Mouse (Mus musculus) CH12.LX (cell line): ENCODE results near the gene Pold3. TPM values are rescaled to one million over a fixed set of nuclear protein-coding genes. Genes with fewer than 3 reads are reported as not detected.

Experiments
- DNase-seq: peaks from one replicate; pipeline ENCODE4 v3.0.0-alpha.2; 2013; ENCODE audit errors: extremely low read depth
- H3K27ac ChIP-seq: 2 replicates; pipeline ENCODE4 v1.5.1; 2012; ENCODE audit warnings: low read depth, mild to moderate bottlenecking, control low read depth, moderate library complexity; ENCODE audit not compliant: insufficient read depth
- H3K27me3 ChIP-seq: replicated peaks from 2 replicates; pipeline ENCODE3; 2012; ENCODE audit warnings: inconsistent platforms
- H3K36me3 ChIP-seq, 2 experiments: replicated peaks in 1 of 2; 2 replicates each; pipeline versions ENCODE3 to v1.6.1; 2012; ENCODE audit warnings: inconsistent platforms in 1 of 2, low read length in 1 of 2, mild to moderate bottlenecking in 1 of 2, mixed read lengths in 1 of 2, moderate library complexity in 1 of 2; ENCODE audit not compliant: control insufficient read depth in 1 of 2, insufficient read depth in 1 of 2
- H3K4me1 ChIP-seq, 2 experiments: 2 replicates each; pipeline ENCODE4 v1.6.1; 2012; ENCODE audit warnings: inconsistent platforms in 1 of 2, moderate library complexity in 1 of 2; ENCODE audit not compliant: insufficient read depth in 2 of 2, control insufficient read depth in 1 of 2
- H3K4me2 ChIP-seq: 2 replicates; pipeline ENCODE4 v1.6.1; 2012; ENCODE audit warnings: low read depth, mild to moderate bottlenecking, control low read depth; ENCODE audit not compliant: poor library complexity, insufficient read depth, severe bottlenecking
- H3K4me3 ChIP-seq, 3 experiments: fragments of 150-350 bp in 1 of 3; sonication (generic) in 1 of 3; replicated peaks in 1 of 3; 2 replicates each; pipeline versions ENCODE3 to v1.5.1; 2011 to 2012; ENCODE audit warnings: low read depth in 2 of 3, low read length in 2 of 3, mild to moderate bottlenecking in 2 of 3, moderate library complexity in 2 of 3, control low read depth in 1 of 3, improper control_type of control experiment in 1 of 3, inconsistent platforms in 1 of 3, mixed read lengths in 1 of 3; ENCODE audit not compliant: poor library complexity in 1 of 3
- H3K79me2 ChIP-seq: replicated peaks from 2 replicates; pipeline ENCODE4 v1.6.1; 2012; ENCODE audit warnings: mild to moderate bottlenecking, moderate library complexity; ENCODE audit not compliant: control insufficient read depth, poor library complexity, insufficient read depth, severe bottlenecking; ENCODE audit errors: extremely low read depth
- H3K9ac ChIP-seq: 2 replicates; pipeline ENCODE4 v1.6.1; 2012; ENCODE audit warnings: low read depth, mild to moderate bottlenecking, control low read depth, moderate library complexity; ENCODE audit not compliant: insufficient read depth
- H3K9me3 ChIP-seq: replicated peaks from 2 replicates; pipeline ENCODE3; 2012; ENCODE audit warnings: low read length, inconsistent platforms, mixed read lengths
- CHD1 ChIP-seq: IDR thresholded peaks from 2 replicates; pipeline ENCODE4 v1.6.1; 2012; ENCODE audit warnings: low read depth, low read length, improper control_type of control experiment, inconsistent platforms
- CHD2 ChIP-seq: IDR thresholded peaks from 2 replicates; pipeline ENCODE4 v1.6.1; 2011; ENCODE audit warnings: low read length, improper control_type of control experiment
- CTCF ChIP-seq, 2 experiments: IDR thresholded peaks in 1 of 2; conservative IDR thresholded peaks in 1 of 2; 2 replicates each; pipeline ENCODE4 v1.5.1; 2011 to 2012; ENCODE audit warnings: low read depth in 2 of 2, low read length in 2 of 2, improper control_type of control experiment in 1 of 2, inconsistent platforms in 1 of 2, mild to moderate bottlenecking in 1 of 2, moderate library complexity in 1 of 2
- EP300 ChIP-seq: IDR thresholded peaks from 2 replicates; pipeline ENCODE4 v1.6.1; 2011; ENCODE audit warnings: low read length, improper control_type of control experiment
- ETS1 ChIP-seq: conservative IDR thresholded peaks from 2 replicates; pipeline ENCODE4 v1.6.1; 2012; ENCODE audit warnings: low read depth, mild to moderate bottlenecking, inconsistent platforms, low read length, improper control_type of control experiment, moderate library complexity
- HCFC1 ChIP-seq: IDR thresholded peaks from 2 replicates; pipeline ENCODE4 v1.6.1; 2012; ENCODE audit warnings: low read depth, mild to moderate bottlenecking, inconsistent platforms, low read length, improper control_type of control experiment
- JUN ChIP-seq: IDR thresholded peaks from 2 replicates; pipeline ENCODE4 v1.6.1; 2011; ENCODE audit warnings: low read depth, mild to moderate bottlenecking, low read length, improper control_type of control experiment, moderate library complexity; ENCODE audit not compliant: insufficient read depth
- JUND ChIP-seq: conservative IDR thresholded peaks from 2 replicates; pipeline ENCODE4 v1.6.1; 2011; ENCODE audit warnings: low read depth, low read length, improper control_type of control experiment
- MAFK ChIP-seq: IDR thresholded peaks from 2 replicates; pipeline ENCODE4 v1.6.1; 2011; ENCODE audit warnings: low read length, improper control_type of control experiment; ENCODE audit not compliant: insufficient replicate concordance
- MEF2A ChIP-seq: IDR thresholded peaks from 2 replicates; pipeline ENCODE4 v1.6.1; 2014; ENCODE audit warnings: low read depth, mild to moderate bottlenecking, inconsistent platforms, low read length, improper control_type of control experiment, borderline replicate concordance
- MXI1 ChIP-seq: IDR thresholded peaks from 2 replicates; pipeline ENCODE4 v1.6.1; 2011; ENCODE audit warnings: mild to moderate bottlenecking, low read depth, low read length, improper control_type of control experiment
- MYC ChIP-seq: IDR thresholded peaks from 2 replicates; pipeline ENCODE4 v1.6.1; 2011; ENCODE audit warnings: low read depth, mild to moderate bottlenecking, improper control_type of control experiment, low read length
- NELFE ChIP-seq: IDR thresholded peaks from 2 replicates; pipeline ENCODE4 v1.6.1; 2011; ENCODE audit warnings: low read depth, low read length, improper control_type of control experiment
- PAX5 ChIP-seq: IDR thresholded peaks from 2 replicates; pipeline ENCODE4 v1.6.1; 2012; ENCODE audit warnings: low read length, inconsistent platforms, mixed read lengths
- RAD21 ChIP-seq: IDR thresholded peaks from 2 replicates; pipeline ENCODE4 v1.6.1; 2011; ENCODE audit warnings: low read depth, mild to moderate bottlenecking, low read length, improper control_type of control experiment, moderate library complexity
- ZKSCAN1 ChIP-seq: IDR thresholded peaks from 2 replicates; pipeline ENCODE4 v1.6.1; 2012; ENCODE audit warnings: low read depth, inconsistent platforms, low read length, improper control_type of control experiment, borderline replicate concordance
- ZMIZ1 ChIP-seq: IDR thresholded peaks from 2 replicates; pipeline ENCODE4 v1.6.1; 2012; ENCODE audit warnings: low read depth, mild to moderate bottlenecking, inconsistent platforms, low read length, improper control_type of control experiment
- dilution Hi-C: fragments of 300-500 bp; cut with MboI; formaldehyde crosslinking; loops from 2 replicates; pipeline ENCODE4 v1.14.3; 2020; ENCODE audit warnings: low sequenced_read_pairs; ENCODE audit not compliant: extremely low pct_unique_long_range_greater_than_20kb, extremely low pct_ligation_motif_present
- in situ Hi-C: fragments of 300-500 bp; cut with MboI; formaldehyde crosslinking; loops from 3 replicates; pipeline ENCODE4 v1.14.3; 2019; ENCODE audit warnings: low sequenced_read_pairs, low pct_ligation_motif_present, low pct_unique_long_range_greater_than_20kb, mixed read lengths
- polyA plus RNA-seq: library from polyadenylated mRNA; unstranded; fragments of >175 nt; gene quantifications from 2 replicates; pipeline ENCODE4 v1.2.1, GENCODE M21; 2012; ENCODE audit warnings: low read depth; ENCODE audit not compliant: insufficient read length
- total RNA-seq, 2 experiments: library from RNA; depleted of rRNA; stranded (reverse); fragments of 300-350 nt in 1 of 2; fragments of >200 nt in 1 of 2; gene quantifications; 2 replicates each; pipeline ENCODE4 v1.2.3; 2012 to 2014

Gene Pold3
- total and polyA plus RNA-seq, 3 experiments, result 59.5 to 121 (median 88.0) TPM

GRCm38 (mm10) chr7:100051904-100052303, 69.5 kb downstream of the Pold3 start:
- no peaks in the 10 kb centered on the region for H3K9me3 ChIP-seq
- in situ Hi-C loops, result no loop called here
- no peak for DNase-seq
- peaks cover 6% of the 10 kb centered on the region for H3K27me3 ChIP-seq
- TF ChIP-seq RAD21 (no peak), ETS1 (no peak), NELFE (no peak), MYC (no peak), MXI1 (no peak), HCFC1 (no peak), CHD1 (no peak), PAX5 (no peak), JUN (no peak), MEF2A (no peak)
- TF ChIP-seq, all 38 proteins: peak for 0
- no peak overlapping the region for H3K4me3 ChIP-seq
- no peak overlapping the region for H3K9ac ChIP-seq
- no peaks in the 10 kb centered on the region for H3K79me2 ChIP-seq
- no peak overlapping the region for H3K4me2 ChIP-seq
- H3K36me3 ChIP-seq, result no peaks in the 10 kb centered on the region
- dilution Hi-C loops, result no loop called here
- H3K4me1 ChIP-seq, result peaks cover 5 to 14% of the 10 kb centered on the region in 2 experiments
- H3K27ac ChIP-seq, result no peak overlapping the region

GRCm38 (mm10) chr7:100046486-100046885, 74.9 kb downstream of the Pold3 start:
- no peaks in the 10 kb centered on the region for H3K36me3 ChIP-seq
- no peak for DNase-seq
- dilution Hi-C loops (no loop called here), in situ Hi-C loops (no loop called here)
- no peaks in the 10 kb centered on the region for H3K9me3 ChIP-seq
- no peak for TF ChIP-seq EP300
- no peak for TF ChIP-seq CTCF (conservative IDR thresholded peaks at IDR 0.05 in 1 of 2, IDR thresholded peaks at IDR 0.05 in 1 of 2; ENCODE audit: low read depth in 2 of 2, low read length in 2 of 2)
- TF ChIP-seq CHD2, result no peak
- no peak for TF ChIP-seq MAFK
- no peak for TF ChIP-seq ETS1
- no peak for TF ChIP-seq ZMIZ1
- no peak for TF ChIP-seq JUN
- TF ChIP-seq JUND, result no peak
- TF ChIP-seq ZKSCAN1, result no peak
- TF ChIP-seq, all 38 proteins: peak for 0
- Histone ChIP-seq H3K4me2 (no peak overlapping the region), H3K9ac (no peak overlapping the region), H3K27me3 (no peaks in the 10 kb centered on the region), H3K4me3 (no peak overlapping the region), H3K4me1 (peaks cover 8 to 25% of the 10 kb centered on the region in 2 experiments), H3K79me2 (no peaks in the 10 kb centered on the region), H3K27ac (no peak overlapping the region)
